Mouse (Mus musculus): ENCODE data around the gene Agbl4. TPM values are rescaled to one million over a fixed set of nuclear protein-coding genes. Genes with fewer than 3 reads are reported as not detected.

Gene Agbl4
- total and polyA plus RNA-seq, 2 experiments: not detected

DNA sequence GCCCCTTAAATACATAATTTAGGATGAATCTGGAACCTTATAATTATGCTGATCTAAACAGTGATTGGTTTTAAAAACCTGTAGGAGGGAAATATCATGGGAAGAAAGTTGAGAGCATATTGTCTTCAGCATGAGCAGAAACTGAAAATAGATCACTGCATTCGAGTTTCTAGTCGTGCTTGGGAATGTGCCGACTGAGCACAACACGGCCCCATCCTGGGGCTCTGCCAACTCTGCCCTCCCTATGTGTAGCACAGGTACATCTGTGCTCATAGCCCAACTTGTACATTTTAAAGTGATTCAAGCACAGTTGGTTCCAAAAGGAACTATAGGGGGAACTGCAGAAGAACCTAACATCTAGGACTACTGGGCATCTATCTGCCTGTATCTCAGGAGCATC is 402.4 kb downstream of the Agbl4 start:
- 71% methylated on average over 4 of the region's 4 CpGs for WGBS
- Histone ChIP-seq H3K79me2 (ENCODE audit: control insufficient read depth, insufficient read depth, low read length) (no peaks in the 10 kb centered on the region), H3K4me1 (ENCODE audit: control insufficient read depth, insufficient read depth, low read length) (no peaks in the 10 kb centered on the region), H3K36me3 (ENCODE audit: control insufficient read depth, insufficient read depth, low read length) (no peaks in the 10 kb centered on the region), H3K27me3 (ENCODE audit: control insufficient read depth, insufficient read depth, low read length) (no peaks in the 10 kb centered on the region), H3K27ac (replicated peaks; ENCODE audit: insufficient read depth, low read depth, low read length) (no peak overlapping the region), H3K9ac (ENCODE audit: low read depth, low read length) (no peak overlapping the region), H3K4me3 (ENCODE audit: insufficient read depth, low read depth, low read length) (no peak overlapping the region)
- no peak for TF ChIP-seq POLR2A (IDR thresholded peaks at IDR 0.05; ENCODE audit: extremely low read depth, insufficient read depth, low read length)
- no peak for TF ChIP-seq CTCF (IDR thresholded peaks at IDR 0.05; ENCODE audit: low read depth, low read length)
- no peak for DNase-seq (ENCODE audit: extremely low read depth, low read depth, low spot score)

DNA sequence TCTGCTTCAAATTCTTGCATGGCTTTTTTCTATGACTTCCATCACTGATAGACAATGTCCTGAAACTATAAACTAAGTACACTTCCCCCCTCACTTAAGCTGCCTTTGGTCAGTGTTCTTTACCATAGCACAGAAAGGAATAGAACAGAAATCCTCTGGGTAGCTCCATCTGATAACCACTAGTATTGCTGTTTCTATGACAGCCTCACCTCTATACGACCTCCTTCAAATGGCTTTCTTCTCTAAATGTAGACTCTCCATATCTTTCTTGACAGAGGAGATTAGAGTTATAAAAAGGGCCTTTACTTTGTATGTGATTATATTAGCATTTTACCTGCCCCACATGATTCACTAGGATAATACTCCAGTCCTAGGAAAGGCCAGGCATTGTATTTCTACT is 413.5 kb downstream of the Agbl4 start:
- Histone ChIP-seq H3K9ac (ENCODE audit: low read depth, low read length) (no peak overlapping the region), H3K79me2 (ENCODE audit: control insufficient read depth, insufficient read depth, low read length) (no peaks in the 10 kb centered on the region), H3K36me3 (ENCODE audit: control insufficient read depth, insufficient read depth, low read length) (no peaks in the 10 kb centered on the region), H3K4me3 (ENCODE audit: insufficient read depth, low read depth, low read length) (no peak overlapping the region), H3K4me1 (ENCODE audit: control insufficient read depth, insufficient read depth, low read length) (no peaks in the 10 kb centered on the region), H3K27me3 (ENCODE audit: control insufficient read depth, insufficient read depth, low read length) (no peaks in the 10 kb centered on the region), H3K27ac (replicated peaks; ENCODE audit: insufficient read depth, low read depth, low read length) (no peak overlapping the region)
- no peak for TF ChIP-seq CTCF (IDR thresholded peaks at IDR 0.05; ENCODE audit: low read depth, low read length)
- no peak for TF ChIP-seq POLR2A (IDR thresholded peaks at IDR 0.05; ENCODE audit: extremely low read depth, insufficient read depth, low read length)
- 35% methylated on average over 1 of the region's 1 CpGs for WGBS
- DNase-seq (ENCODE audit: extremely low read depth, low read depth, low spot score): no peak

DNA sequence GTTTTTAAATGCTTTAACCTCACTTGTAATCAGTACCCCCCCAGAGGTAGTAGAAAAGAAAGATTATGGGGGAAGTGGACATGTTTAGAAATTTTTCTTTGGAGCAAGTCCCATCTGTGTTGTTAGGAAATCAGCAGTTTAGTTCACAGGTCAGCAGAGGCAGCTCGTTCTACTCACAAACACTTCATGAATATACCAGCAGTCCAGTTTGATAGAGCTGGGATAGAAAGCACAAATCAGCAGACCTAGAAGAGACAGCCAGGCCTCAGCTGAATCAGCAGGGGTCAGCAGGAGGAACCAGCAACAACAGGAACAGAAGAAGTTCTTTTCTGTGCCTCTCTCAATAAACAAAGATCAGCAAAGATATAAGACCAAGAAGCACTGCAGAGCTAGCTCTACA is 435.3 kb downstream of the Agbl4 start:
- Histone ChIP-seq H3K9ac (ENCODE audit: low read depth, low read length) (no peak overlapping the region), H3K79me2 (ENCODE audit: control insufficient read depth, insufficient read depth, low read length) (no peaks in the 10 kb centered on the region), H3K27me3 (ENCODE audit: control insufficient read depth, insufficient read depth, low read length) (no peaks in the 10 kb centered on the region), H3K4me3 (ENCODE audit: insufficient read depth, low read depth, low read length) (no peak overlapping the region), H3K27ac (replicated peaks; ENCODE audit: insufficient read depth, low read depth, low read length) (no peak overlapping the region), H3K4me1 (ENCODE audit: control insufficient read depth, insufficient read depth, low read length) (no peaks in the 10 kb centered on the region), H3K36me3 (ENCODE audit: control insufficient read depth, insufficient read depth, low read length) (no peaks in the 10 kb centered on the region)
- DNase-seq (ENCODE audit: extremely low read depth, low read depth, low spot score): no peak
- WGBS: 63% methylated on average over 1 of the region's 1 CpGs
- TF ChIP-seq POLR2A (IDR thresholded peaks at IDR 0.05; ENCODE audit: extremely low read depth, insufficient read depth, low read length) (no peak), CTCF (IDR thresholded peaks at IDR 0.05; ENCODE audit: low read depth, low read length) (no peak)

DNA sequence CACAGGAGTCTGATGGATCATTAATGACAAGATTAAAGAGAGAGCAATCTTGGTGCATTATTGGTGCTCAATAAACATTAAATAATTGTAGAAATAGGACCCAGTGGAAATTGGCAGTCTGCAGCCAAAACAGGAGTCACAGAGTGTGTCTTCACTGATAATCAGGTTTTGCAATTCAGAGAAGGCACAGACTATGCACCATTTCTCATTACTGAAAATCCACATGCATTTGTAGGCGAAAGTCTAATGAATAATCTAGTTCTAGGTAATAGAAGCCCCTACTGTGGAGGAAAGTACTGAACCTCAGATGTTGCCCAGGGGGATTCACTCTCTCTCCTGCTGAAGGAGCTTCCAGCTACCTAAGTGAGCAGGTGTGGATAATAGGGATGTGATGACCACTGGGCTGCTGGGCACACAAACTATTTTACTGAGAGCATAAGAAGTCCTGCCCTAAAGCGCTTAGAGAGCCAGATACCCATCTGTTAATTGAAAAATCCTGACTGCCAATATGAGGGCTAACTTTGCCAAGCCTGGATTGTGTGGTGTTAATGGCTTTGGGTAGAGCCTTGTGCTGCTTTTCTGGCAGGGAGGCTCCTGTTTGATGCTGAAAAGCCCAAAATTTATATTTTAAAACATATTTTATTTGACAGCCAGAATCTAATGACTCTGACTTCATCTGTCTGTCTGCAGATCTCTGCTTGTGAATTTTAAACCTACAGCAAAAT is 482.4 kb downstream of the Agbl4 start:
- no peaks in the 10 kb centered on the region for H3K4me1 ChIP-seq (ENCODE audit: control insufficient read depth, insufficient read depth, low read length)
- no peak overlapping the region for H3K27ac ChIP-seq (replicated peaks; ENCODE audit: insufficient read depth, low read depth, low read length)
- no peaks in the 10 kb centered on the region for H3K36me3 ChIP-seq (ENCODE audit: control insufficient read depth, insufficient read depth, low read length)
- DNase-seq (ENCODE audit: extremely low read depth, low read depth, low spot score): no peak
- no peak overlapping the region for H3K4me3 ChIP-seq (ENCODE audit: insufficient read depth, low read depth, low read length)
- no peak overlapping the region for H3K9ac ChIP-seq (ENCODE audit: low read depth, low read length)
- 75% methylated on average over 2 of the region's 2 CpGs for WGBS
- no peaks in the 10 kb centered on the region for H3K27me3 ChIP-seq (ENCODE audit: control insufficient read depth, insufficient read depth, low read length)
- TF ChIP-seq POLR2A (IDR thresholded peaks at IDR 0.05; ENCODE audit: extremely low read depth, insufficient read depth, low read length): no peak
- TF ChIP-seq CTCF (IDR thresholded peaks at IDR 0.05; ENCODE audit: low read depth, low read length): no peak
- H3K79me2 ChIP-seq (ENCODE audit: control insufficient read depth, insufficient read depth, low read length): no peaks in the 10 kb centered on the region

DNA sequence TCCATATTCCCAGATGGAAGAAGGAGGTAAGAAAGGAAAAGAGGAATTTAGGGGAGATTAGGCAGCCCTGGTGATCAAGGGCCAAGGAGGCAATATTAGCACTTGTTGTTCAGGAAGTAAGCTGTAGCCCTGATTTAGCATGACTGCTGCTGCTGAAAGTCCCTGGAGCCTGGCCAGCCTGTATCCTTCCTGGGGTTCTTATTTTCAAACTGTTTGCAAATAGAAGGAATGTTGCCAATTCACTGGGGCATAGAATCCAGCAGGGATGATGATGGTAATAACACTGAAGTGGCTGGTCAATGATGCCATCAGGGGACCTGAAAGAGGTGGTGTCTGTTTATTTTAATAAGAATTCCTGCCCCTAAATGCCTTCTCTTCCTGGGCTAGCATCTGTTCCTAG is 518.6 kb downstream of the Agbl4 start:
- Histone ChIP-seq H3K36me3 (ENCODE audit: control insufficient read depth, insufficient read depth, low read length) (no peaks in the 10 kb centered on the region), H3K27me3 (ENCODE audit: control insufficient read depth, insufficient read depth, low read length) (no peaks in the 10 kb centered on the region), H3K4me3 (ENCODE audit: insufficient read depth, low read depth, low read length) (no peak overlapping the region), H3K27ac (replicated peaks; ENCODE audit: insufficient read depth, low read depth, low read length) (no peak overlapping the region), H3K4me1 (ENCODE audit: control insufficient read depth, insufficient read depth, low read length) (no peaks in the 10 kb centered on the region), H3K79me2 (ENCODE audit: control insufficient read depth, insufficient read depth, low read length) (no peaks in the 10 kb centered on the region), H3K9ac (ENCODE audit: low read depth, low read length) (no peak overlapping the region)
- TF ChIP-seq CTCF (IDR thresholded peaks at IDR 0.05; ENCODE audit: low read depth, low read length) (no peak), POLR2A (IDR thresholded peaks at IDR 0.05; ENCODE audit: extremely low read depth, insufficient read depth, low read length) (no peak)
- DNase-seq (ENCODE audit: extremely low read depth, low read depth, low spot score): no peak

DNA sequence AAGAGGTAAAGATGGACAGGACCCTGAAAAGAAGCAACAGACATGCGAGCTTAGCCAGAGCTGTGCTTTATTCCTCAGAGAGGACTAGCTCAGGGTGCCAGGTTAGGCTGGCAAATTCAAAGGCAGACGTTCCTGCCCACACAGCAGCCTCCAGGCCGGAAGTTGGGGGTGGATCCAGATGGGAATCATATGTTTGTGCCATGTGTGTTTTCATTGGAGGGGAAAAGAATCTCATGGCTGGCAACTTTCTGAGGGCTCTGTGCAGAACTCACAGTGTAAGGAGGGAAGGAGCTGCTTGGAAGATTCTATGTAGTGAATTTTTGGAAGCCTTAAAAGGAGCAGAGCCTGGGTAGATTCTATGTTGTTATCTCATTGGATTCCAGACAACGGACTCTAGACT is 519.1 kb downstream of the Agbl4 start:
- Histone ChIP-seq H3K27ac (replicated peaks; ENCODE audit: insufficient read depth, low read depth, low read length) (no peak overlapping the region), H3K4me1 (ENCODE audit: control insufficient read depth, insufficient read depth, low read length) (no peaks in the 10 kb centered on the region), H3K9ac (ENCODE audit: low read depth, low read length) (no peak overlapping the region), H3K4me3 (ENCODE audit: insufficient read depth, low read depth, low read length) (no peak overlapping the region), H3K36me3 (ENCODE audit: control insufficient read depth, insufficient read depth, low read length) (no peaks in the 10 kb centered on the region), H3K27me3 (ENCODE audit: control insufficient read depth, insufficient read depth, low read length) (no peaks in the 10 kb centered on the region), H3K79me2 (ENCODE audit: control insufficient read depth, insufficient read depth, low read length) (no peaks in the 10 kb centered on the region)
- TF ChIP-seq CTCF (IDR thresholded peaks at IDR 0.05; ENCODE audit: low read depth, low read length): no peak
- TF ChIP-seq POLR2A (IDR thresholded peaks at IDR 0.05; ENCODE audit: extremely low read depth, insufficient read depth, low read length): no peak
- WGBS: 51% methylated on average over 4 of the region's 4 CpGs
- DNase-seq (ENCODE audit: extremely low read depth, low read depth, low spot score): no peak

Data from liver, adult 2 months (tissue).